In genomic region chr3:41332481-41332880, GRCm38 (mm10) we compare ENCODE assay signal across 21 mouse cellular contexts.
DNase-seq lines count a peak whose midpoint lies in the region; ATAC-seq and TF ChIP-seq lines count a peak whose summit lies in the region.
"Had no signal": no experiment of that assay in that cellular context is flagged by ENCODE, and none has a peak within 500 bp of the region (broad histone marks: within the 10 kb centered on the region; RNA-seq: fewer than 3 reads in every experiment).

No protein-coding gene starts in this region.

- H3K27ac ChIP-seq in embryonic facial prominence, embryonic 14.5 days (replicated peaks; ENCODE audit: low read depth, low read length), result no peak overlapping the region
- H3K27ac ChIP-seq in embryonic facial prominence, embryonic 10.5 days (replicated peaks), result no peak overlapping the region
- no peak overlapping the region for H3K27ac ChIP-seq in lung, embryonic 14.5 days (ENCODE audit: low read depth)
- 0 out of 2 replicates have a peak overlapping the region, but pooled peaks have one; percentile 17 for H3K27ac ChIP-seq in embryonic fibroblast, embryonic 13.5 days (ENCODE audit: insufficient read depth, low read length)
- no peak overlapping the region for H3K27ac ChIP-seq in kidney, embryonic 15.5 days
- H3K27ac ChIP-seq: forebrain, embryonic 15.5 days; heart, embryonic 10.5 days; hindbrain, embryonic 10.5 days; hindbrain, postnatal 0 days; kidney, postnatal 0 days; neural tube, embryonic 12.5 days; stomach, postnatal 0 days had no signal

- no peak for TF ChIP-seq CTCF in lung, embryonic 14.5 days (IDR thresholded peaks at IDR 0.05; ENCODE audit: low read depth)
- no peak for TF ChIP-seq CTCF in lung, adult 2 months (IDR thresholded peaks at IDR 0.05; ENCODE audit: insufficient read depth, low read length)
- no peak for TF ChIP-seq CTCF in embryonic fibroblast, embryonic 13.5 days (IDR thresholded peaks at IDR 0.05; ENCODE audit: borderline replicate concordance, insufficient read depth, low read length)

- H3K36me3 ChIP-seq in embryonic facial prominence, embryonic 14.5 days (ENCODE audit: control insufficient read depth, insufficient read depth, low read length), result no peaks in the 10 kb centered on the region
- no peaks in the 10 kb centered on the region for H3K36me3 ChIP-seq in embryonic facial prominence, embryonic 10.5 days (replicated peaks)
- H3K36me3 ChIP-seq in lung, embryonic 14.5 days (ENCODE audit: insufficient read depth), result no peaks in the 10 kb centered on the region
- no peaks in the 10 kb centered on the region for H3K36me3 ChIP-seq in kidney, embryonic 15.5 days
- H3K36me3 ChIP-seq: forebrain, embryonic 15.5 days; heart, embryonic 10.5 days; hindbrain, embryonic 10.5 days; neural tube, embryonic 12.5 days had no signal

- H3K27me3 ChIP-seq in embryonic facial prominence, embryonic 14.5 days (replicated peaks; ENCODE audit: control insufficient read depth, insufficient read depth, low read length), result no peaks in the 10 kb centered on the region
- no peaks in the 10 kb centered on the region for H3K27me3 ChIP-seq in embryonic facial prominence, embryonic 10.5 days (replicated peaks; ENCODE audit: low read depth, poor library complexity, severe bottlenecking)
- H3K27me3 ChIP-seq in lung, embryonic 14.5 days (ENCODE audit: insufficient read depth, low read length), result no peaks in the 10 kb centered on the region
- H3K27me3 ChIP-seq in kidney, embryonic 15.5 days, result no peaks in the 10 kb centered on the region
- H3K27me3 ChIP-seq: CH12.LX; forebrain, embryonic 15.5 days; neural tube, embryonic 12.5 days had no signal

- no peak overlapping the region for H3K9ac ChIP-seq in embryonic facial prominence, embryonic 14.5 days (ENCODE audit: low read depth, low read length)
- no peak overlapping the region for H3K9ac ChIP-seq in lung, embryonic 14.5 days
- H3K9ac ChIP-seq in kidney, embryonic 15.5 days, result no peak overlapping the region
- H3K9ac ChIP-seq: forebrain, embryonic 15.5 days; neural tube, embryonic 12.5 days had no signal

- no peaks in the 10 kb centered on the region for H3K4me1 ChIP-seq in embryonic facial prominence, embryonic 14.5 days (ENCODE audit: control insufficient read depth, insufficient read depth, low read length)
- H3K4me1 ChIP-seq in embryonic facial prominence, embryonic 10.5 days, result peaks cover 3% of the 10 kb centered on the region; the same call in 1 of the 2 replicates
- no peaks in the 10 kb centered on the region for H3K4me1 ChIP-seq in lung, embryonic 14.5 days (ENCODE audit: insufficient read depth)
- no peaks in the 10 kb centered on the region for H3K4me1 ChIP-seq in lung, adult 2 months (ENCODE audit: control insufficient read depth, insufficient read depth, low read length)
- no peaks in the 10 kb centered on the region for H3K4me1 ChIP-seq in embryonic fibroblast, embryonic 13.5 days (ENCODE audit: control insufficient read depth, insufficient read depth, low read length)
- no peaks in the 10 kb centered on the region for H3K4me1 ChIP-seq in kidney, embryonic 15.5 days
- H3K4me1 ChIP-seq: forebrain, embryonic 15.5 days; heart, embryonic 10.5 days; hindbrain, embryonic 10.5 days; neural tube, embryonic 12.5 days had no signal

- peak; percentile 60 for DNase-seq in embryonic facial prominence, embryonic 14.5 days (ENCODE audit: low spot score)
- DNase-seq in embryonic facial prominence, embryonic 10.5 days (ENCODE audit: low spot score), result no peak
- no peak for DNase-seq in lung, embryonic 14.5 days
- no peak for DNase-seq in lung, adult 2 months
- DNase-seq in NIH3T3 (ENCODE audit: low read depth), result peak; percentile 82
- DNase-seq in left cerebral cortex, adult 8-10 months (ENCODE audit: low spot score in 2 of 2), result no peak
- DNase-seq: adrenal gland, postnatal 14 days; cerebellum, adult 11-12 months; cerebellum, postnatal 25 days; embryo, embryonic 11 days had no signal

- WGBS in embryonic facial prominence, embryonic 14.5 days, result 35% methylated on average over 7 of the region's 7 CpGs
- 85% methylated on average over 7 of the region's 7 CpGs for WGBS in embryonic facial prominence, embryonic 10.5 days
- WGBS in lung, embryonic 14.5 days, result 56% methylated on average over 7 of the region's 7 CpGs
- 45% methylated on average over 7 of the region's 7 CpGs for WGBS in lung, adult 2 months
- WGBS in kidney, embryonic 15.5 days, result 49% methylated on average over 7 of the region's 7 CpGs

- H3K4me3 ChIP-seq in embryonic facial prominence, embryonic 14.5 days (ENCODE audit: low read depth, low read length), result no peak overlapping the region
- no peak overlapping the region for H3K4me3 ChIP-seq in embryonic facial prominence, embryonic 10.5 days
- no peak overlapping the region for H3K4me3 ChIP-seq in lung, embryonic 14.5 days (ENCODE audit: low read depth, low read length)
- H3K4me3 ChIP-seq in lung, adult 2 months (replicated peaks; ENCODE audit: extremely low read depth, low read depth, low read length), result no peak overlapping the region
- H3K4me3 ChIP-seq in embryonic fibroblast, embryonic 13.5 days (ENCODE audit: insufficient read depth, low read length), result no peak overlapping the region
- H3K4me3 ChIP-seq in kidney, embryonic 15.5 days (replicated peaks), result no peak overlapping the region
- H3K4me3 ChIP-seq: forebrain, embryonic 15.5 days; heart, embryonic 10.5 days; hindbrain, embryonic 10.5 days; neural tube, embryonic 12.5 days had no signal

- TF ChIP-seq POLR2A in lung, adult 2 months (IDR thresholded peaks at IDR 0.05; ENCODE audit: borderline replicate concordance, extremely low read depth, low read depth, low read length), result no peak
- no peak for TF ChIP-seq POLR2A in embryonic fibroblast, embryonic 13.5 days (IDR thresholded peaks at IDR 0.05; ENCODE audit: low read depth, low read length)

- peak; percentile 68 for ATAC-seq in embryonic facial prominence, embryonic 14.5 days (ENCODE audit: low read depth)
- peak; percentile 54; the same call in 1 of the 2 replicates for ATAC-seq in lung, embryonic 14.5 days (ENCODE audit: insufficient read depth)
- no peak for ATAC-seq in kidney, embryonic 15.5 days (replicated peaks; ENCODE audit: low FRiP score)
- ATAC-seq: forebrain, embryonic 15.5 days; hindbrain, postnatal 0 days; intestine, postnatal 0 days had no signal

- no peak overlapping the region for H3K4me2 ChIP-seq in embryonic facial prominence, embryonic 14.5 days (ENCODE audit: low read depth, low read length)
- no peak overlapping the region for H3K4me2 ChIP-seq in lung, embryonic 14.5 days
- no peak overlapping the region for H3K4me2 ChIP-seq in kidney, embryonic 15.5 days
- H3K4me2 ChIP-seq: forebrain, embryonic 15.5 days; neural tube, embryonic 12.5 days had no signal

- 0 out of 2 replicates have a peak, but pooled peaks cover 3% of the 10 kb centered on the region for H3K9me3 ChIP-seq in embryonic facial prominence, embryonic 14.5 days (ENCODE audit: control insufficient read depth, low read length)
- H3K9me3 ChIP-seq in embryonic facial prominence, embryonic 10.5 days, result peaks cover 8% of the 10 kb centered on the region; the same call in 1 of the 2 replicates
- H3K9me3 ChIP-seq in lung, embryonic 14.5 days (ENCODE audit: low read depth, low read length), result peaks cover 7% of the 10 kb centered on the region; the same call in 1 of the 2 replicates
- no peaks in the 10 kb centered on the region; the same call in 1 of the 2 replicates for H3K9me3 ChIP-seq in kidney, embryonic 15.5 days (replicated peaks)
- H3K9me3 ChIP-seq: forebrain, embryonic 15.5 days; heart, embryonic 10.5 days had no signal

Comparison
In these comparisons a context has a peak if more than half of its experiments do, and no peak if none do; other contexts are left out.
1. DNase-seq: peak in embryonic facial prominence, embryonic 14.5 days (single experiment) and NIH3T3 (single experiment); none in embryonic facial prominence, embryonic 10.5 days (single experiment), lung, embryonic 14.5 days (single experiment), lung, adult 2 months (single experiment) and left cerebral cortex, adult 8-10 months (0 of 2).